Mouse (Mus musculus) neural tube, postnatal 0 days (tissue): ENCODE measurements around the gene Hist1h4n. TPM values are rescaled to one million over a fixed set of nuclear protein-coding genes. Genes with fewer than 3 reads are reported as not detected.

Experiments used
- microRNA-seq: library from miRNA; unstranded; fragments of <30 nt; microRNA quantifications from one replicate; pipeline ENCODE4, GENCODE M21; 2016
- polyA plus RNA-seq: library from polyadenylated mRNA; unstranded; fragments of >200 nt; fragmentation: Nextera tagmentation; extraction: Ambion mirVana; gene quantifications from 2 replicates; pipeline ENCODE4 v1.2.1, GENCODE M21; 2015

Hist1h4n gene
- polyA plus RNA-seq = 2.5 and 3.3 TPM in 2 replicates

DNA sequence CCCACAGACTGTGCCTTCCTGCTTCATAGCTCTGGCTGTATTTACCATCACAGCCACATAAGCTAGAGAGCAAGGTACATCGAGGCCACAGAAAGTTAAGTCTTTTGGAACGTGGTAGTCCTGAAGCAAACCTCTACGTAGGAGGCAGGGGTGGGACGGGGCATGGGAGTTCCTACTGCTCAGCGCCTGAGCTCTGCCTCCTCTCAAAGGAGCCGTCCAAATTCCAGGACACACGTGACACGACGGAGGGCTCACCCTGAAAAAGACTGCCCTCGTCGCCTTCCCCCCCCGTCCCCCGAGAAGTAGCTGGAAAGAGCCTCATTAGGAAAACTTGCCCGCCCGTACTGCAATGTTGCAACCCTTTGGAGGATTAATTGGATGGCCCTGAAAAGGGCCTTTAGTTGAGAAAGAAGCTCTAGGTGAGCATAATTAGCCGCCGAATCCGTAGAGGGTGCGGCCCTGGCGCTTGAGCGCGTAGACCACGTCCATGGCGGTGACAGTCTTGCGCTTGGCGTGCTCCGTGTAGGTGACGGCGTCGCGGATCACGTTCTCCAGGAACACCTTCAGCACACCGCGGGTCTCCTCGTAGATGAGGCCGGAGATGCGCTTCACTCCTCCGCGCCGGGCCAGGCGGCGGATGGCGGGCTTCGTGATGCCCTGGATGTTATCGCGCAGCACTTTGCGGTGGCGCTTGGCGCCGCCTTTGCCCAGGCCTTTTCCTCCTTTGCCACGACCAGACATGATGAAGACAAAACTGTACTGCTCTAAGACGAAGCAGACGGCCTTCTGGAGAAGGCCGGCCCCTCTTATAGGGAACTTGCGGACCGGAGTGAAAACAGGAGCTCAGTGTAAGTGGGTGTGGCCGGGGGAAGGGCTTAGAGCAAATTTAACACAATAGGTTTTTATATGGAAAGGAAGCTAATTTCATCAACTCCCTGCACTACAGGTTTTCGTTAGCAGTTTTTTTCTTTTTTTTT is at the start of gene Hist1h4n:
TSS of gene Hist1h4n (minus strand) at position 779 of the 977 bp plus-strand sequence.

DNA sequence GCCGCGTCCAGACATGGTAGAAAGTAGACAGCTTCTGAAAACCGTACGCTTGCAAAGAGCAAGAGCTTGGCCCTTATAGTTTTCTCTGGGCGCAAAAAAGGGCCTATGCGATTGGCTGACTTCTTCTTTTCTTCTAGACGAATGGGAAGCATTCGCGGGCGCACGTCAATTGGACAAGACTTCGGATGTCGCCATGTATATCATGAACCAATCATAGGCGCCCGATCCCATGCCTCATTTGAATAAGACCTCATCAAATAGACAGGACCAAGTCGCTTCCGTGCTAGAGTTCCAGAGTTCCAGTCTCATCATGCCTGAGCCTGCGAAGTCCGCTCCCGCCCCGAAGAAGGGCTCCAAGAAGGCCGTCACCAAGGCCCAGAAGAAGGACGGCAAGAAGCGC is 1.5 kb upstream of the Hist1h4n start, which contains the start of the genes Hist1h2ap and Hist1h2br:
TSS of gene Hist1h2ap (minus strand) at position 47 of the 400 bp plus-strand sequence.
TSS of gene Hist1h2br (plus strand) at position 283 of the 400 bp plus-strand sequence.

DNA sequence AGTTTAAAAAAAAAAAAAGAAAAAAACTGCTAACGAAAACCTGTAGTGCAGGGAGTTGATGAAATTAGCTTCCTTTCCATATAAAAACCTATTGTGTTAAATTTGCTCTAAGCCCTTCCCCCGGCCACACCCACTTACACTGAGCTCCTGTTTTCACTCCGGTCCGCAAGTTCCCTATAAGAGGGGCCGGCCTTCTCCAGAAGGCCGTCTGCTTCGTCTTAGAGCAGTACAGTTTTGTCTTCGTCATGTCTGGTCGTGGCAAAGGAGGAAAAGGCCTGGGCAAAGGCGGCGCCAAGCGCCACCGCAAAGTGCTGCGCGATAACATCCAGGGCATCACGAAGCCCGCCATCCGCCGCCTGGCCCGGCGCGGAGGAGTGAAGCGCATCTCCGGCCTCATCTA is 20.5 kb downstream of the Hist1h4n start, which contains the start of gene Hist1h4m:
TSS of gene Hist1h4m (plus strand) at position 208 of the 400 bp plus-strand sequence.

DNA sequence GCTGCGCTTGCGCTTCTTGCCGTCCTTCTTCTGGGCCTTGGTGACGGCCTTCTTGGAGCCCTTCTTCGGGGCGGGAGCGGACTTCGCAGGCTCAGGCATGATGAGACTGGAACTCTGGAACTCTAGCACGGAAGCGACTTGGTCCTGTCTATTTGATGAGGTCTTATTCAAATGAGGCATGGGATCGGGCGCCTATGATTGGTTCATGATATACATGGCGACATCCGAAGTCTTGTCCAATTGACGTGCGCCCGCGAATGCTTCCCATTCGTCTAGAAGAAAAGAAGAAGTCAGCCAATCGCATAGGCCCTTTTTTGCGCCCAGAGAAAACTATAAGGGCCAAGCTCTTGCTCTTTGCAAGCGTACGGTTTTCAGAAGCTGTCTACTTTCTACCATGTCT is 21.9 kb downstream of the Hist1h4n start, which contains the start of the genes Hist1h2bq and Hist1h2ao:
TSS of gene Hist1h2bq (minus strand) at position 125 of the 400 bp plus-strand sequence.
TSS of gene Hist1h2ao (plus strand) at position 393 of the 400 bp plus-strand sequence.

DNA sequence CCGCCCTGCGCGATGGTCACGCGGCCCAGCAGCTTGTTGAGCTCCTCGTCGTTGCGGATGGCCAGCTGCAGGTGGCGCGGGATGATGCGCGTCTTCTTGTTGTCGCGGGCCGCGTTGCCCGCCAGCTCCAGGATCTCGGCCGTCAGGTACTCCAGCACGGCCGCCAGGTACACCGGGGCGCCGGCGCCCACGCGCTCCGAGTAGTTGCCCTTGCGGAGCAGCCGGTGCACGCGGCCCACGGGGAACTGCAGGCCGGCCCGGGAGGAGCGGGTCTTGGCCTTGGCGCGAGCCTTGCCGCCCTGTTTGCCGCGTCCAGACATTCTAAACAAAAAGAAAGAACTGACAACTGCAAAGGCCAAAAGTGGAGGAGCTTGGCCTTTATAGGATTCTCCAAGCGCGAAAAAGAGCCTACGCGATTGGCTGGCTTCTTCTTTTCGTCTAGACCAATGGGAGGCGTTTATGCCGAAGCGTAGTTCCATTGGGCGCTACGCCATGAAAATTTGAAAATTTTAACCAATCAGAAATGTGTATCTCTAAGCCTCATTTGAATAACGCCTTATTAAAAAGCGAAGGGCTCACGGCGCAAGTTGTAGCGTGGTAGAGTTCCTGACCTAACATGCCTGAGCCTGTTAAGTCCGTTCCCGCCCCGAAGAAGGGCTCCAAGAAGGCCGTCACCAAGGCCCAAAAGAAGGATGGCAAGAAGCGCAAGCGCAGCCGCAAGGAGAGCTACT is 44.9 kb downstream of the Hist1h4n start, which contains the start of the genes Hist1h2an and Hist1h2bp:
TSS of gene Hist1h2an (minus strand) at position 320 of the 731 bp plus-strand sequence.
TSS of gene Hist1h2bp (plus strand) at position 563 of the 731 bp plus-strand sequence.

DNA sequence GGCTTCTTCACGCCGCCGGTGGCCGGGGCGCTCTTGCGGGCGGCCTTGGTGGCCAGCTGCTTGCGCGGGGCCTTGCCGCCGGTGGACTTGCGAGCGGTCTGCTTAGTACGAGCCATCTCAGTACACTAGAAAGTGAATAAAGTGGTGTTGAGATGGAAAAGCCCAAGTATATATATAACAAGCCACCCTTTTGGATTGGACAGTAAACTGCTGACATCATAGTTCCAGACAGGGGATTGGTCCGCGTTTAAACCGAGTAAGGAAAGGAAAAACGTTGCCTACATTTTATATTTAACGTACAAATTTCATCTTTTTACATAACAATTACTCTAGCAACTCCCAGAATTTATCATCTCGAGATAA is 48.8 kb downstream of the Hist1h4n start, which contains the start of gene Hist1h3i:
TSS of gene Hist1h3i (minus strand) at position 116 of the 363 bp plus-strand sequence.

Small RNAs within 50 kb of the gene (microRNA-seq; reads per million reads assigned to microRNA genes)
- not detected for gene Gm19658
- not detected for gene Gm44346
- not detected for gene Gm44466

Other genes with a start within 250 kb of the Hist1h4n start
- gene Olfr1362, start 218.2 kb downstream of the Hist1h4n start, polyA plus RNA-seq = not detected in 2 replicates
- gene Olfr11, start 189.7 kb downstream of the Hist1h4n start, polyA plus RNA-seq = not detected in 2 replicates
- gene Olfr1361, start 168.8 kb downstream of the Hist1h4n start, polyA plus RNA-seq = not detected in 2 replicates
- not detected in 2 replicates for gene Olfr1360, start 154.8 kb downstream of the Hist1h4n start, polyA plus RNA-seq
- not detected in 2 replicates for gene Olfr1359, start 134.1 kb downstream of the Hist1h4n start, polyA plus RNA-seq
- not detected in 2 replicates for gene Hist1h2bl, start 116.1 kb downstream of the Hist1h4n start, polyA plus RNA-seq
- 2.3 and 6.6 TPM in 2 replicates for gene Hist1h2ai, start 115.8 kb downstream of the Hist1h4n start, polyA plus RNA-seq
- 0.86 TPM in 1 of 2 replicates, not detected in the other for gene Hist1h3h, start 114.5 kb downstream of the Hist1h4n start, polyA plus RNA-seq
- gene Hist1h2bm, start 110.2 kb downstream of the Hist1h4n start, polyA plus RNA-seq = 0.49 TPM in 1 of 2 replicates, not detected in the other
- gene Hist1h4j, start 97.1 kb downstream of the Hist1h4n start, polyA plus RNA-seq = 0.21 TPM in 1 of 2 replicates, not detected in the other
- gene Hist1h4k, start 81.7 kb downstream of the Hist1h4n start, polyA plus RNA-seq = 1.3 and 1.8 TPM in 2 replicates
- 3.2 and 4.2 TPM in 2 replicates for gene Hist1h2ak, start 78.4 kb downstream of the Hist1h4n start, polyA plus RNA-seq
- gene Hist1h2bn, start 78.1 kb downstream of the Hist1h4n start, polyA plus RNA-seq = 0.58 TPM in 1 of 2 replicates, not detected in the other
- 2.4 and 2.9 TPM in 2 replicates for gene Hist1h1b, start 51.6 kb downstream of the Hist1h4n start, polyA plus RNA-seq
- gene Hist1h3i, start 48.8 kb downstream of the Hist1h4n start, polyA plus RNA-seq = 12.2 and 12.5 TPM in 2 replicates
- gene Hist1h2an, start 45.0 kb downstream of the Hist1h4n start, polyA plus RNA-seq = 2.3 and 3.8 TPM in 2 replicates
- 0.71 TPM in 1 of 2 replicates, not detected in the other for gene Hist1h2bp, start 44.7 kb downstream of the Hist1h4n start, polyA plus RNA-seq
- gene Hist1h2bq, start 22.0 kb downstream of the Hist1h4n start, polyA plus RNA-seq = 1.8 and 3.8 TPM in 2 replicates
- not detected in 2 replicates for gene Hist1h2ao, start 21.7 kb downstream of the Hist1h4n start, polyA plus RNA-seq
- not detected in 2 replicates for gene Hist1h4m, start 20.4 kb downstream of the Hist1h4n start, polyA plus RNA-seq
- 265 and 280 TPM in 2 replicates for gene Hist1h2ap, start 1.3 kb upstream of the Hist1h4n start, polyA plus RNA-seq
- 1.7 and 4.2 TPM in 2 replicates for gene Hist1h2br, start 1.5 kb upstream of the Hist1h4n start, polyA plus RNA-seq
- gene Zfp184, start 112.9 kb upstream of the Hist1h4n start, polyA plus RNA-seq = 5.3 and 6.1 TPM in 2 replicates
- gene Pom121l2, start 149.0 kb upstream of the Hist1h4n start, polyA plus RNA-seq = not detected in 2 replicates
- 0.21 and 0.29 TPM in 2 replicates for gene Prss16, start 177.5 kb upstream of the Hist1h4n start, polyA plus RNA-seq
- 4.0 TPM in 1 of 2 replicates, not detected in the other for gene Hist1h2ah, start 203.4 kb upstream of the Hist1h4n start, polyA plus RNA-seq
- not detected in 2 replicates for gene Hist1h2bk, start 203.7 kb upstream of the Hist1h4n start, polyA plus RNA-seq
- 3.4 and 3.5 TPM in 2 replicates for gene Hist1h4i, start 209.2 kb upstream of the Hist1h4n start, polyA plus RNA-seq
- not detected in 2 replicates for gene Hist1h2ag, start 210.7 kb upstream of the Hist1h4n start, polyA plus RNA-seq
- gene Hist1h2bj, start 211.0 kb upstream of the Hist1h4n start, polyA plus RNA-seq = 1.9 TPM in 1 of 2 replicates, not detected in the other